Mouse (Mus musculus) lung, postnatal 25 days (tissue): ENCODE results near the gene Ryr1.
"Not testable (repeated sequence)": the region's sequence is repeated elsewhere in the genome, so short reads cannot be mapped to it uniquely, and the experiment has no call there.

Source experiments
- DNase-seq: peaks from one replicate; pipeline ENCODE4 v3.0.0; 2022; ENCODE audit warnings: low spot score

The Ryr1 gene

GRCm38 (mm10) chr7:28990766-28991273 lies 134.2 kb downstream of the Ryr1 start:
- no peak for DNase-seq

GRCm38 (mm10) chr7:28985207-28985606 lies 139.8 kb downstream of the Ryr1 start:
- no peak for DNase-seq

- no peak for DNase-seq
These were observed 140.5 kb downstream of the Ryr1 start for GRCm38 (mm10) chr7:28984452-28984851.

GRCm38 (mm10) chr7:28983849-28984248 lies 141.1 kb downstream of the Ryr1 start:
- DNase-seq = no peak

GRCm38 (mm10) chr7:28983141-28983564 lies 141.8 kb downstream of the Ryr1 start:
- DNase-seq = no peak

GRCm38 (mm10) chr7:28982274-28983013 lies 142.5 kb downstream of the Ryr1 start:
- DNase-seq = peak; percentile 70

- peak; percentile 98 for DNase-seq
These were observed 143.2 kb downstream of the Ryr1 start, which contains the start of the genes Eif3k and Map4k1 for GRCm38 (mm10) chr7:28981651-28982273. Gene Eif3k (minus strand): TSS chr7:28981864. Gene Map4k1 (plus strand): TSS chr7:28982050.

GRCm38 (mm10) chr7:28977556-28977955 lies 147.4 kb downstream of the Ryr1 start:
- DNase-seq = no peak

GRCm38 (mm10) chr7:28973025-28973424 lies 152.0 kb downstream of the Ryr1 start:
- no peak for DNase-seq

GRCm38 (mm10) chr7:28972542-28972985 lies 152.4 kb downstream of the Ryr1 start:
- peak; percentile 80 for DNase-seq

GRCm38 (mm10) chr7:28971770-28972269 lies 153.2 kb downstream of the Ryr1 start:
- peak; percentile 85 for DNase-seq

- DNase-seq = no peak
These were observed 153.9 kb downstream of the Ryr1 start for GRCm38 (mm10) chr7:28971029-28971428.

- DNase-seq = no peak
These were observed 155.1 kb downstream of the Ryr1 start for GRCm38 (mm10) chr7:28969672-28970394.

GRCm38 (mm10) chr7:28969271-28969670 lies 155.7 kb downstream of the Ryr1 start:
- DNase-seq = no peak

- not testable (repeated sequence) for DNase-seq
These were observed 156.9 kb downstream of the Ryr1 start for GRCm38 (mm10) chr7:28968120-28968519.

- no peak for DNase-seq
These were observed 158.1 kb downstream of the Ryr1 start for GRCm38 (mm10) chr7:28966751-28967505.

GRCm38 (mm10) chr7:28966181-28966580 lies 158.8 kb downstream of the Ryr1 start:
- no peak for DNase-seq

- no peak for DNase-seq
These were observed 159.6 kb downstream of the Ryr1 start for GRCm38 (mm10) chr7:28965346-28965840.

GRCm38 (mm10) chr7:28963399-28963923 lies 161.5 kb downstream of the Ryr1 start:
- no peak for DNase-seq

- DNase-seq = peak; percentile 98
These were observed 162.9 kb downstream of the Ryr1 start, which contains the start of gene Actn4 for GRCm38 (mm10) chr7:28961927-28962670. Gene Actn4 (minus strand): TSS chr7:28962340.
